Mouse (Mus musculus) cerebellum, adult 2 months (tissue): ENCODE measurements around the gene Bcl7c. TPM values are rescaled to one million over a fixed set of nuclear protein-coding genes. Genes with fewer than 3 reads are reported as not detected.

ENCODE experiments used
- DNase-seq, 2 experiments: peaks; one replicate each; pipeline ENCODE4 v3.0.0; 2021
- H3K27ac ChIP-seq: fragments of 200-500 bp; 2 replicates; pipeline ENCODE4 v1.5.1; 2012; ENCODE audit warnings: low read length, control low read depth, inconsistent platforms; ENCODE audit not compliant: insufficient read depth
- H3K27me3 ChIP-seq: fragments of 200-500 bp; 2 replicates; pipeline ENCODE4 v1.6.1; 2012; ENCODE audit warnings: inconsistent platforms, mild to moderate bottlenecking, low read length, moderate library complexity; ENCODE audit not compliant: control insufficient read depth, insufficient read depth
- H3K4me1 ChIP-seq: fragments of 200-500 bp; 2 replicates; pipeline ENCODE4 v1.6.1; 2011; ENCODE audit warnings: low read length; ENCODE audit not compliant: control insufficient read depth, insufficient read depth
- H3K4me3 ChIP-seq: fragments of 200-500 bp; replicated peaks from 2 replicates; pipeline ENCODE3; 2011; ENCODE audit warnings: mild to moderate bottlenecking, low read depth, low read length, control low read depth; ENCODE audit not compliant: insufficient read depth
- CTCF ChIP-seq: fragments of 200-500 bp; IDR thresholded peaks from 2 replicates; pipeline ENCODE4 v1.5.1; 2011; ENCODE audit warnings: low read depth, mild to moderate bottlenecking, control low read depth, low read length, moderate library complexity, borderline replicate concordance; ENCODE audit not compliant: insufficient read depth
- POLR2A ChIP-seq: fragments of 200-500 bp; IDR thresholded peaks from 2 replicates; pipeline ENCODE4 v1.6.1; 2011; ENCODE audit warnings: low read length, control low read depth, borderline replicate concordance; ENCODE audit not compliant: insufficient read depth
- WGBS: fragments of 180-500 bp; shearing (Covaris S2); methylation state at CpG from one replicate; pipeline ENCODE4 v1.1.7; 2018; 5-methylcytosine and 5-hydroxymethylcytosine counted together
- polyA plus RNA-seq: library from polyadenylated mRNA; depleted of rRNA; stranded (reverse); fragments of >200 nt; gene quantifications from 2 replicates; pipeline ENCODE4 v1.2.3, GENCODE M21; 2012; rRNA removed

The Bcl7c gene
- polyA plus RNA-seq, 1 experiment: 33.3 TPM

DNA sequence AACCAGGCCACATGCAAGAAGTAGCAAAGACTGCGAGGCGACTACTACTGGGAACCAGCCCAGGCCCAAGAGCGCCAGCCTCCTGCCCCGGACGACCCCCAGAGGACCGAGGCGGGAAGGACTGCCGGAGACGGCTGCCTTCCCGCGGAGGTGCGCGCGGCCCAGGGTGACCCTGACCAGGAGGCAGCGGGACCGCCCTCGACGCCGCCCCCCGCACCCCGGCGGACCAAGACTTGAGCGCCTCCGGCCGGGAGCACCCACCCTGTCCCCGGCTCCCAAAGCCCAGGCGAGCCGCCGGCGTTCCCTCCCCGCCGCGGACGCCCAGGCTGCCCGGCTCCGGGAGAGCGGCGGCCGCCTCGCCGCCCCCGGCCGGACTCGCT lies 94.2 kb downstream of the Bcl7c start:
- Histone ChIP-seq H3K4me1 (peaks cover 2% of the 10 kb centered on the region), H3K27me3 (no peaks in the 10 kb centered on the region), H3K4me3 (peak overlapping the region; percentile 98), H3K27ac (no peak overlapping the region)
- TF ChIP-seq CTCF (no peak), POLR2A (no peak)
- DNase-seq: peak in 1 of 2 experiments; percentile 51
- WGBS: under 1% methylated on average over 43 of the region's 44 CpGs

DNA sequence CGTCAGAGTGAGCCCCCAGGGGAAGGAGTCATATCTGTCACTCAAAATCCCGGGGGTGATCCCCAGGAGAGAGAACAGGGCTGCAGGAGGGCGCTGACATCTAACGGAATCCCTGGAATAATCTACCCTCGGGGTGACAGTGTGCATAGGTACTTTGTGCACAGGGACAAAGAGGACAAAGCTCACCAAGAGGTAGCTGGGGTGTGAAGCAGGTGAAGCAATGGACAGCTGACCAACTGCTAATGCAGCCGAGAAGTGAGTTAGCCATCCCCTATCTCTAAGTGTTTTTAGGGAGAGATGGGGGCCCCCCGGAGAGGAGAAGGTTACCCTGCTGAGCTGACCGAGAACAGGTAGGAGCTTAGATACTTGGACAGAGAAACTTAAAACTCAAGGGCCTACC lies 94.6 kb downstream of the Bcl7c start:
- Histone ChIP-seq H3K4me1 (peaks cover 2% of the 10 kb centered on the region), H3K27me3 (no peaks in the 10 kb centered on the region), H3K4me3 (peak overlapping the region; percentile 98), H3K27ac (no peak overlapping the region)
- TF ChIP-seq CTCF: no peak
- TF ChIP-seq POLR2A: no peak
- DNase-seq: no peak
- WGBS: 10% methylated on average over 8 of the region's 8 CpGs

DNA sequence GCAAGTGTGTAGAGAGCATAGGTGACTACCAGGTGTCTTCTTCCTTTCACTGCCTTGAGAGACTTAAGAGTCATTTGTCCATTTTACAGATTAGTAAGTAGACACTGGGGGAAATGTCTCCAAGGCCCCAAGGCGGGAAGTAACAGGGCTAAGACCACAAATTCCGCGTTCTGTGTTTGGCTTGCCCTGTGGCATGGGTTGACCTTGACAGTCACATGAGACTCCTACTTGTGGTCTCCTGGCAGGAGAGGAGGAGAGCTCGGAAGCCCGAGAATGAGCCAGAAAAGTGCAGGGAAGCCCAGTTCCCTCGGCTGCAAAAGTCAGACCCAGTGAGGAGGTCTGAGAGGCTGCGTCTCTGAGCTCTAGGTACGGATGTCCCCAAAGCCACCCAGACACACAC lies 95.2 kb downstream of the Bcl7c start:
- 64% methylated on average over 8 of the region's 8 CpGs for WGBS
- no peak for DNase-seq
- peaks cover 2% of the 10 kb centered on the region for H3K4me1 ChIP-seq

DNA sequence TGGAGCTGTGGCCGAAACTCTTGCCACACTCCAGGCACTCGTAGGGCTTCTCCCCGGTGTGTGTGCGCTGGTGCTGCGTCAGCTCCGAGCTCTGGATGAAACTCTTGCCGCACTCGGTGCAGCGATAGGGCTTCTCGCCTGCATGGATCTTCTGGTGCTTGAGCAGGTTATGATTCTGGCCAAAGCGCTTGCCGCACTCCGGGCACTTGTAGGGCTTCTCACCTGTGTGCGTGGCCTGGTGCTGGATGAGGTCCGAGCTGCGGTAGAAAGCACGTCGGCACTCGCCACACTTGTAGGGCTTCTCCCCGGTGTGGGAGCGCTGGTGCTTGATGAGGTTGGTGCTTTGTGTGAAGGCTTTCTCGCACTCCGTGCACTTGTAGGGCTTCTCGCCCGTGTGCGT lies 97.2 kb downstream of the Bcl7c start:
- Histone ChIP-seq H3K4me1 (peaks cover 2% of the 10 kb centered on the region), H3K27me3 (no peaks in the 10 kb centered on the region), H3K4me3 (no peak overlapping the region), H3K27ac (no peak overlapping the region)
- WGBS: 95% methylated on average over 26 of the region's 26 CpGs
- peak in 1 of 2 experiments; percentile 9 for DNase-seq
- no peak for TF ChIP-seq CTCF

More for the DNA sequence above, 95.2 kb downstream of the Bcl7c start:
- H3K27ac ChIP-seq: no peak overlapping the region
- TF ChIP-seq POLR2A (no peak), CTCF (no peak)
- H3K4me3 ChIP-seq: no peak overlapping the region
- no peaks in the 10 kb centered on the region for H3K27me3 ChIP-seq

Other genes with a start within 250 kb of the Bcl7c start
- gene Prr14, start 249.3 kb downstream of the Bcl7c start, polyA plus RNA-seq: 57.9 and 66.1 TPM in 2 replicates
- 35.5 and 37.2 TPM in 2 replicates for gene Fbrs, start 229.7 kb downstream of the Bcl7c start, polyA plus RNA-seq
- gene Srcap, start 196.9 kb downstream of the Bcl7c start, polyA plus RNA-seq: 32.2 and 36.2 TPM in 2 replicates
- gene Gm42715, start 189.3 kb downstream of the Bcl7c start, polyA plus RNA-seq: 18.6 and 19.5 TPM in 2 replicates
- not detected in 2 replicates for gene Tmem265, start 147.5 kb downstream of the Bcl7c start, polyA plus RNA-seq
- gene Phkg2, start 135.6 kb downstream of the Bcl7c start, polyA plus RNA-seq: 159 and 161 TPM in 2 replicates
- gene Ccdc189, start 120.3 kb downstream of the Bcl7c start, polyA plus RNA-seq: 10.1 and 12.2 TPM in 2 replicates
- 53.7 and 56.2 TPM in 2 replicates for gene Rnf40, start 120.2 kb downstream of the Bcl7c start, polyA plus RNA-seq
- gene Zfp629, start 93.1 kb downstream of the Bcl7c start, polyA plus RNA-seq: 22.4 and 22.7 TPM in 2 replicates
- 6.4 and 6.5 TPM in 2 replicates for gene Ctf1, start 3.8 kb upstream of the Bcl7c start, polyA plus RNA-seq
- gene Ctf2, start 23.2 kb upstream of the Bcl7c start, polyA plus RNA-seq: not detected in 2 replicates
- 35.2 and 37.8 TPM in 2 replicates for gene Fbxl19, start 35.6 kb upstream of the Bcl7c start, polyA plus RNA-seq
- 24.1 and 26.1 TPM in 2 replicates for gene Orai3, start 60.9 kb upstream of the Bcl7c start, polyA plus RNA-seq
- gene Setd1a, start 67.7 kb upstream of the Bcl7c start, polyA plus RNA-seq: 23.1 and 25.5 TPM in 2 replicates
- 0.46 and 0.47 TPM in 2 replicates for gene Gm49388, start 76.7 kb upstream of the Bcl7c start, polyA plus RNA-seq
- gene Hsd3b7, start 91.7 kb upstream of the Bcl7c start, polyA plus RNA-seq: 30.4 and 39.6 TPM in 2 replicates
- 127 and 153 TPM in 2 replicates for gene Stx4a, start 115.4 kb upstream of the Bcl7c start, polyA plus RNA-seq
- 452 and 453 TPM in 2 replicates for gene Stx1b, start 115.6 kb upstream of the Bcl7c start, polyA plus RNA-seq
- gene Zfp646, start 167.3 kb upstream of the Bcl7c start, polyA plus RNA-seq: 17.8 and 18.8 TPM in 2 replicates
- gene Zfp668, start 167.9 kb upstream of the Bcl7c start, polyA plus RNA-seq: 10.9 TPM in 2 replicates
- 5.3 and 6.3 TPM in 2 replicates for gene Prss53, start 182.0 kb upstream of the Bcl7c start, polyA plus RNA-seq
- gene Gm21974, start 186.5 kb upstream of the Bcl7c start, polyA plus RNA-seq: not detected in 2 replicates
- gene Vkorc1, start 186.7 kb upstream of the Bcl7c start, polyA plus RNA-seq: 61.5 and 63.1 TPM in 2 replicates
- gene Bckdk, start 195.1 kb upstream of the Bcl7c start, polyA plus RNA-seq: 69.7 and 71.5 TPM in 2 replicates
- gene Kat8, start 203.6 kb upstream of the Bcl7c start, polyA plus RNA-seq: 49.1 and 50.0 TPM in 2 replicates
- 0.06 and 0.08 TPM in 2 replicates for gene Prss8, start 221.2 kb upstream of the Bcl7c start, polyA plus RNA-seq
- gene Prss36, start 237.8 kb upstream of the Bcl7c start, polyA plus RNA-seq: 15.9 and 18.9 TPM in 2 replicates